Mouse (Mus musculus) adrenal gland, postnatal 10 days (tissue): Measurements from ENCODE around the gene Kmt5c. TPM values are rescaled to one million over a fixed set of nuclear protein-coding genes. Genes with fewer than 3 reads are reported as not detected.

Experiments used
- DNase-seq: peaks from one replicate; pipeline ENCODE4 v3.0.0; 2021; ENCODE audit warnings: mixed read lengths
- long read RNA-seq, 2 experiments: library from polyadenylated mRNA; stranded (forward); transcript quantifications; one replicate each; pipeline ENCODE4 v2.0.0; 2021
- total RNA-seq, 2 experiments: library from RNA; stranded (reverse); gene quantifications; 2 replicates each; pipeline ENCODE4 v1.2.3; 2021

The Kmt5c gene
- 10 to 100 TPM; 54.5 to 98.2 TPM for total RNA-seq
- long read RNA-seq, experiment 1, transcript Kmt5c-203 (9 exons, 2,177 nt): major isoform, 18 of 45 reads
- long read RNA-seq, experiment 1, partial matches to known transcripts: 23 of 45 reads
- long read RNA-seq, experiment 1, other reads (novel, unspliced or antisense): 2 of 45 reads
- long read RNA-seq, experiment 2, transcript Kmt5c-203 (9 exons, 2,177 nt): major isoform, 32 of 67 reads
- long read RNA-seq, experiment 2, partial matches to known transcripts: 15 of 67 reads
- long read RNA-seq, experiment 2, other reads (novel, unspliced or antisense): 16 of 67 reads

GRCm38 (mm10) chr7:4739544-4740275, at the start of gene Kmt5c:
Gene Kmt5c (plus strand): TSS chr7:4740115.
- peak; percentile 96 for DNase-seq

GRCm38 (mm10) chr7:4690387-4690786, 49.5 kb upstream of the Kmt5c start, which contains the start of gene Brsk1:
Gene Brsk1 (plus strand): TSS chr7:4690604.
- peak; percentile 80 for DNase-seq

- no peak for DNase-seq
These were observed 48.8 kb upstream of the Kmt5c start for GRCm38 (mm10) chr7:4690951-4691653.

- DNase-seq: no peak
These were observed 46.9 kb upstream of the Kmt5c start for GRCm38 (mm10) chr7:4693004-4693403.

GRCm38 (mm10) chr7:4702334-4702733, 37.6 kb upstream of the Kmt5c start:
- DNase-seq: no peak

GRCm38 (mm10) chr7:4703195-4703594, 36.7 kb upstream of the Kmt5c start:
- DNase-seq: no peak

- peak; percentile 68 for DNase-seq
These were observed 34.8 kb upstream of the Kmt5c start for GRCm38 (mm10) chr7:4705098-4705497.

- no peak for DNase-seq
These were observed 27.3 kb upstream of the Kmt5c start for GRCm38 (mm10) chr7:4712594-4712993.

GRCm38 (mm10) chr7:4716955-4717354, 23.0 kb upstream of the Kmt5c start:
- no peak for DNase-seq

GRCm38 (mm10) chr7:4719276-4719675, 20.6 kb upstream of the Kmt5c start:
- DNase-seq: no peak

- DNase-seq: peak; percentile 38
These were observed 16.4 kb upstream of the Kmt5c start for GRCm38 (mm10) chr7:4723508-4723907.

- DNase-seq: no peak
These were observed 15.6 kb upstream of the Kmt5c start for GRCm38 (mm10) chr7:4724359-4724758.

- DNase-seq: no peak
These were observed 14.7 kb upstream of the Kmt5c start, which contains the start of gene Tmem150b for GRCm38 (mm10) chr7:4725169-4725568. Gene Tmem150b (minus strand): TSS chr7:4725249.

GRCm38 (mm10) chr7:4731090-4731489, 8.8 kb upstream of the Kmt5c start:
- DNase-seq: no peak

GRCm38 (mm10) chr7:4732968-4733392, 6.9 kb upstream of the Kmt5c start:
- peak; percentile 46 for DNase-seq

GRCm38 (mm10) chr7:4739041-4739543, 823 bp upstream of the Kmt5c start:
- DNase-seq: peak; percentile 22

GRCm38 (mm10) chr7:4740309-4740727, 403 bp downstream of the Kmt5c start:
- no peak for DNase-seq

GRCm38 (mm10) chr7:4741151-4741550, 1.2 kb downstream of the Kmt5c start:
- peak; percentile 84 for DNase-seq

GRCm38 (mm10) chr7:4741672-4742481, 2.0 kb downstream of the Kmt5c start:
- no peak for DNase-seq

- DNase-seq: no peak
These were observed 2.5 kb downstream of the Kmt5c start for GRCm38 (mm10) chr7:4742482-4742819.

- DNase-seq: no peak
These were observed 3.4 kb downstream of the Kmt5c start for GRCm38 (mm10) chr7:4743354-4743753.

GRCm38 (mm10) chr7:4744886-4745285, 5.0 kb downstream of the Kmt5c start:
- no peak for DNase-seq
